Mouse (Mus musculus) E14TG2a.4 (cell line): ENCODE data around the gene Tcf25.

Source experiments
- CTCF ChIP-seq: conservative IDR thresholded peaks from 2 replicates; pipeline ENCODE4 v1.5.1; 2014; ENCODE audit warnings: low read length
- NANOG ChIP-seq: IDR thresholded peaks from 2 replicates; pipeline ENCODE4 v1.6.1; 2014; ENCODE audit warnings: borderline replicate concordance, low read length, mixed read lengths

DNA sequence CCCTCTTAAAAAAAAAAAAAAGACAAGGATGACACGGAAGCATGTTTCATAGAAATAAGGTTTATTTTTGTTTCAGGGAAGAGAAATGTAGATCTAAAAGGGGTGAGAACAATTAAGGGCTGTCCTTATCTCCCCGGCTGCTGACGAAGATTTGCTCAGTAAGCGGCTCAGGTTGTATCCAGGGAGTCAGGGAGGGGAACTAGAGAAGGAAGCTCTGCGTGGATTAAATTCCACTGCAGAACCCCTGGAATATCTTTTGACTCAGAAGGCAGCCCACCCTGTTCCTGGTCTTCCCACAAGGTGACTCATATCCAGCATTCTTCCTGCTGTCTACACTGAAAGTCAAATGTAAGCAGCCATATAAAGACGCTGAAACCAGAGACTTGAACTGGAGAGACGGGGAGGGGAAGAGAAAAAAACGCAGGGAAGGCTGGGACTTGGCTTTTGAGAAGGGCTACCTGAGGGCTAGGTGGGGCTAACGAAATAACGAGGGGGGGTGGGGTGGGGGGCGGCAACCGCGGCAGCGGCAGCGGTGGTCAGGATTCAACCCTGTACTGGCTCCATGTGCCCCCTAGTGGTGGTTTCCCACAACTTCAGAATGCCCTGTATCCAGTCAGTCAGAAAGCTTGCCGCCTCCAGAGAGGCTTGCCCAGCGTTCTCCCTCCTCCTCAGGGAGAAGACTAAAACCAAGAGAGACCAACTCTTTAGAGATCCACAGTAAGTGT lies 48.7 kb downstream of the Tcf25 start:
- TF ChIP-seq CTCF: peak; percentile 49
- no peak for TF ChIP-seq NANOG
